Mouse (Mus musculus) midbrain, embryonic 15.5 days (tissue): ENCODE measurements around the gene Atp5s. TPM values are rescaled to one million over a fixed set of nuclear protein-coding genes. Genes with fewer than 3 reads are reported as not detected.
A peak's percentile ranks its signal among the peaks of the same experiment; 100 is the strongest.

Source experiments
- ATAC-seq: fragments of 200-750 bp; cut with Nextera tagmentation; replicated peaks from 2 replicates; pipeline ENCODE4 v1.8.0; 2017; ENCODE audit warnings: moderate TSS enrichment
- H3K27ac ChIP-seq: fragments of 300-500 bp; sonication (generic); 2 replicates; pipeline ENCODE4 v1.5.1; 2015; ENCODE audit warnings: mild to moderate bottlenecking, inconsistent platforms
- H3K27me3 ChIP-seq: fragments of 300-500 bp; sonication (generic); replicated peaks from 2 replicates; pipeline ENCODE4 v1.6.1; 2015; ENCODE audit warnings: inconsistent platforms
- H3K36me3 ChIP-seq: fragments of 300-500 bp; sonication (generic); replicated peaks from 2 replicates; pipeline ENCODE4 v1.6.1; 2015; ENCODE audit warnings: inconsistent platforms
- H3K4me1 ChIP-seq: fragments of 300-500 bp; sonication (generic); 2 replicates; pipeline ENCODE4 v1.6.1; 2015; ENCODE audit warnings: inconsistent platforms
- H3K4me2 ChIP-seq: fragments of 300-500 bp; sonication (generic); 2 replicates; pipeline ENCODE4 v1.6.1; 2015; ENCODE audit warnings: inconsistent platforms, mild to moderate bottlenecking, moderate library complexity
- H3K4me3 ChIP-seq: fragments of 300-500 bp; sonication (generic); 2 replicates; pipeline ENCODE4 v1.5.1; 2015; ENCODE audit warnings: mild to moderate bottlenecking, inconsistent platforms
- H3K9ac ChIP-seq: fragments of 300-500 bp; sonication (generic); 2 replicates; pipeline ENCODE4 v1.6.1; 2015; ENCODE audit warnings: mild to moderate bottlenecking, inconsistent platforms
- H3K9me3 ChIP-seq: fragments of 300-500 bp; sonication (generic); 2 replicates; pipeline ENCODE4 v1.6.1; 2016; ENCODE audit warnings: inconsistent platforms
- WGBS: fragments of 180-500 bp; shearing (Covaris S2); methylation state at CpG from one replicate; pipeline ENCODE4 v1.1.7; 2015; ENCODE audit warnings: mixed read lengths; 5-methylcytosine and 5-hydroxymethylcytosine counted together
- polyA plus RNA-seq: library from polyadenylated mRNA; unstranded; fragments of >200 nt; fragmentation: Nextera tagmentation; extraction: Ambion mirVana; gene quantifications from 2 replicates; pipeline ENCODE4 v1.2.1, GENCODE M21; 2015

Atp5s gene
- polyA plus RNA-seq, 1 experiment from 2014 or later: 33.3 TPM

GRCm38 (mm10) chr12:69765543-69765942, 40.8 kb downstream of the Atp5s start:
- ATAC-seq: no peak
- Histone ChIP-seq H3K4me3 (no peak overlapping the region), H3K4me2 (no peak overlapping the region), H3K9ac (no peak overlapping the region), H3K36me3 (no peaks in the 10 kb centered on the region), H3K27me3 (no peaks in the 10 kb centered on the region), H3K27ac (no peak overlapping the region), H3K4me1 (peaks cover 10% of the 10 kb centered on the region), H3K9me3 (no peaks in the 10 kb centered on the region)
- 58% methylated on average over 9 of the region's 9 CpGs for WGBS

- no peaks in the 10 kb centered on the region for H3K36me3 ChIP-seq
- no peak for ATAC-seq
These were observed 41.6 kb downstream of the Atp5s start for GRCm38 (mm10) chr12:69766185-69766904.

GRCm38 (mm10) chr12:69767476-69768258, 42.9 kb downstream of the Atp5s start:
- ATAC-seq: peak; percentile 56; the same call in 1 of the 2 replicates

More at GRCm38 (mm10) chr12:69766185-69766904, 41.6 kb downstream of the Atp5s start:
- Histone ChIP-seq H3K4me1 (peaks cover 10% of the 10 kb centered on the region), H3K9me3 (no peaks in the 10 kb centered on the region), H3K9ac (no peak overlapping the region), H3K27ac (no peak overlapping the region), H3K27me3 (no peaks in the 10 kb centered on the region), H3K4me3 (no peak overlapping the region), H3K4me2 (no peak overlapping the region)
- WGBS: 86% methylated on average over 10 of the region's 10 CpGs

DNA sequence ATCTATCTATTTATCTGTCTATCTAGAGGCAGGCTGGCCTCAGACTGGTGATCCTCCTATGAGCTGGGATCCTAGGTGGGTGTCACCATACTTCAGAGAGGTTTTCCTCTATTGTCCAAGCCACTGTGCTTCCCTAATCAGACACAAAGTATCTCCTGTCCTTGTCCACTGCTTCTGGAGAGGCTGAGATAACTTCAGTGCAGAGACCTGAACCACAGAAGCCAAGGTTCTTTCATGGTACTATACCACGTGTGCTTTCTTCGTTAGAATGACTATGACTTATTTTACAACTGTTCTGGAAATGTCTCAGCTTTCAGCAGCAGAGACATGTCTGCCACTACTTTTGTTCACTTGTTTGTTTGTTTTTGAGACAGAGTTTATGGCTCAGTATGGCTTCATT, 44.1 kb downstream of the Atp5s start:
- Histone ChIP-seq H3K27ac (no peak overlapping the region), H3K9me3 (no peaks in the 10 kb centered on the region), H3K4me3 (no peak overlapping the region), H3K4me2 (no peak overlapping the region), H3K27me3 (no peaks in the 10 kb centered on the region), H3K9ac (no peak overlapping the region), H3K36me3 (no peaks in the 10 kb centered on the region), H3K4me1 (peaks cover 10% of the 10 kb centered on the region)
- ATAC-seq: no peak
- 87% methylated on average over 2 of the region's 2 CpGs for WGBS

More at GRCm38 (mm10) chr12:69767476-69768258, 42.9 kb downstream of the Atp5s start:
- peaks cover 10% of the 10 kb centered on the region for H3K4me1 ChIP-seq
- H3K27me3 ChIP-seq: no peaks in the 10 kb centered on the region
- H3K9me3 ChIP-seq: no peaks in the 10 kb centered on the region
- no peak overlapping the region for H3K4me3 ChIP-seq
- WGBS: 32% methylated on average over 9 of the region's 9 CpGs
- H3K27ac ChIP-seq: no peak overlapping the region
- H3K4me2 ChIP-seq: 0 out of 2 replicates have a peak overlapping the region, but pooled peaks have one; percentile 4
- no peak overlapping the region for H3K9ac ChIP-seq
- H3K36me3 ChIP-seq: no peaks in the 10 kb centered on the region

DNA sequence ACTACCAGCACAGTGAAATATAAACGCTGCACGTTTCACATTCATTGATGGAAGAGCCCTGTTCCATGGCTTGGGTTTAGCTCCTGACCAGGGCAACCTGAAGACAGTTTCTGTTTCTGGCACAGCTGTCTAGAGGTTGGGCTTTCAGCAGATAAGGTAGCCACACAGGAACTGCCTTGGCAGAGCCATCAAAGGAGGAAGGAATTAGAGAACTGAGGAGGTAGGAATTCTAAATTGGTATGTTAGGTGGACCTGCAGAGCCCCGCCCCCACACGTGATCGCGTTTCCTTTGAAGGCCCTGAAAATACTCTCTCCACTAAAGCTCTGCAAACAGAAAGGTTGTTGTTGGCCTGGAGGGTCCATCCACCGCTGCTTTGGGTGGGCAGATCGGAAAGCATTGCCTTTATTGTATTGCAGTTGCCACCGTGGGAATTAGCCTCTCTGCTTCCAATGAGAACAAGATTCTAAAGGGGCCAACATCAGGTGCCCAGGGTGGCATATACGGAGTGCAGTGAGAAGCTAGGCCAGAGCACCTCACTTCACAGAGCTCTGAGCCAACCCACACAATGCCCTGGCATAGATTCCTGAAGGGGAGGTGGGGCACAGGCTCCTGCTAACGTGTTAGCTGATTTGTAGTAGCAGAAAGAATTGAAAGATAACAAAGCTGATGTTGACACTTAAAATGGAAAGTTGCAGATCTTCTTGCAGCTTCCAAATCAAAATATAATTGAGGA, 52.0 kb downstream of the Atp5s start:
- H3K4me3 ChIP-seq: no peak overlapping the region
- no peaks in the 10 kb centered on the region for H3K27me3 ChIP-seq
- no peaks in the 10 kb centered on the region for H3K9me3 ChIP-seq
- no peak for ATAC-seq
- no peaks in the 10 kb centered on the region for H3K36me3 ChIP-seq
- no peak overlapping the region for H3K27ac ChIP-seq
- WGBS: 74% methylated on average over 11 of the region's 11 CpGs
- no peak overlapping the region for H3K4me2 ChIP-seq
- H3K9ac ChIP-seq: no peak overlapping the region
- no peaks in the 10 kb centered on the region for H3K4me1 ChIP-seq

- no peak for ATAC-seq
- H3K4me2 ChIP-seq: no peak overlapping the region
- H3K27ac ChIP-seq: no peak overlapping the region
- 89% methylated on average over 6 of the region's 6 CpGs for WGBS
- H3K36me3 ChIP-seq: no peaks in the 10 kb centered on the region
- no peaks in the 10 kb centered on the region for H3K9me3 ChIP-seq
- no peaks in the 10 kb centered on the region for H3K4me1 ChIP-seq
- H3K27me3 ChIP-seq: no peaks in the 10 kb centered on the region
- no peak overlapping the region for H3K4me3 ChIP-seq
- H3K9ac ChIP-seq: no peak overlapping the region
These were observed 52.6 kb downstream of the Atp5s start for GRCm38 (mm10) chr12:69777341-69777730.

DNA sequence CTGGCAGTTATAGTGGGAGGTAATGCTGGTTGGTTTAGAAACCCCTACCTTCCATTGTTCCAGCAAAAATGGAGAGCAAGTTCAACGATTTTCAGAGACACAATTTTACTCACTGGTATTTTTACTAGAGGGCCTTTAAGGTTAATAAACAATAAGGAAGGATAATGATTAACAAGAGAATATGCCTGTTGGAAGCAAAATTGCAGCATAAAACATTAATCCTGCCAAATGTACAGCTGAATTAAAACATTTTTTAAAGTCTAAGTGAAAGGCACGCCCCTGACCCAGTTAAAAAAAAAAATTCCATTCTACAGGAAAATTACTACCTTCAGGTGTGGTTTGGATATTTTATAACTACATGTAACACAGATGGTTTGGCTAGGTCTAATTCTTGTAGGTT, 53.2 kb downstream of the Atp5s start:
- 85% methylated on average over 2 of the region's 2 CpGs for WGBS
- Histone ChIP-seq H3K4me1 (no peaks in the 10 kb centered on the region), H3K27ac (no peak overlapping the region), H3K9ac (no peak overlapping the region), H3K27me3 (no peaks in the 10 kb centered on the region), H3K9me3 (no peaks in the 10 kb centered on the region), H3K4me2 (no peak overlapping the region), H3K4me3 (no peak overlapping the region), H3K36me3 (no peaks in the 10 kb centered on the region)
- ATAC-seq: no peak

DNA sequence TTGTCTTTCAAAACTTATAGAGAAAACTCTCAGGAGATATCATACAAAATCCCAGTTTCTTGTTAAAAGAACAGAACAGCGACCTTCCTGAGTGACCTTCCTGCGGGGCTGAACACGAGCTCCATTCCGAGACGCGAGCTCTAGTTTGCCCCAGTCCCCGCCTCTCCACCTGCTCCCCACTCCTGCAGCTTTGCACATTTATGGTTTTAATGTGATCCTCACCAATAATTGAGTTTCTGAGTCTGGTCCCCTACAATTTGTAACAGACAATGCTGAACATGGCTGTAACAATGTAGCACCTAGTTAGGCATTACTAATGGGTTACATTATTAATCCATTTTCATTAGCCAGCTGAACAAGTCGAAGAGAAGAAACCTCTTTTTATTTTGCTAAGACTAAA, 56.7 kb downstream of the Atp5s start:
- Histone ChIP-seq H3K9ac (no peak overlapping the region), H3K27me3 (no peaks in the 10 kb centered on the region), H3K4me1 (no peaks in the 10 kb centered on the region), H3K4me2 (no peak overlapping the region), H3K27ac (no peak overlapping the region), H3K9me3 (no peaks in the 10 kb centered on the region), H3K4me3 (no peak overlapping the region), H3K36me3 (no peaks in the 10 kb centered on the region)
- ATAC-seq: no peak
- 72% methylated on average over 8 of the region's 8 CpGs for WGBS

DNA sequence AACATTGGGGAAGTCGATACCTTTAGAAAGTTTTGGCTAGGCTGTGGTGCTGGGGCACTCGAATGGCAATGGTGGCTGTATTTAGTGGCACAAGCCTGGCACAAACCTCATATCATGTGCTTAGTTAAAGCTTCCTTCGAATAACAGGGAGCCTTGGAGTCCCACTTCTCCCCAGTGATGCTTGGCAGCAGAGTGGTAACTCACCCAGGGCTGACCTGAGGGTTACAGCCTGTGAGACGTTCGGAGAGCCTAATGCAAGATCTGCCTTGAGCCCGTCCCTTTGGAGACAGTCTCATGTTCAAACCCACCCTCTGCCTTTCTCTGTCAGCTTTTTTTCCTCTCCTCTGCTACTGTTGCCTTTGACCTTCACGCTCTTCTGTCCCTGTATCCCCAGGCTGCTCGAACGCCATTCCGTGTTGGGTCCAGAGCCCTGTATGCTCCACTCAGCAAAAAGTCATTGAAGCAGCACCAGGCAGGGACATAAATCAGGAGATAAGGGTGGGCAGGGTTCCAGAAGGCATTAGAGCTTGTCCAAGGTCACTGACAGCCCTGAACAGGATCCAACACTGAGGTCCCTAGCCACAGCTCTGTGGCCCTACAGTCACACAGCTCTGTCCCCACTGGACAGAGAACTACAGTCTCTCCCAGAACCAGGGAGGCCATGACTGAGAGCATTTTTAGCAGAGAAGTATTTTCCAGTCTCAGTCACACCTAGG, 57.3 kb downstream of the Atp5s start:
- Histone ChIP-seq H3K27me3 (no peaks in the 10 kb centered on the region), H3K9me3 (no peaks in the 10 kb centered on the region), H3K27ac (no peak overlapping the region), H3K9ac (no peak overlapping the region), H3K4me3 (no peak overlapping the region), H3K36me3 (no peaks in the 10 kb centered on the region), H3K4me1 (no peaks in the 10 kb centered on the region), H3K4me2 (no peak overlapping the region)
- no peak for ATAC-seq
- WGBS: 84% methylated on average over 10 of the region's 10 CpGs

- no peaks in the 10 kb centered on the region for H3K27me3 ChIP-seq
- H3K4me2 ChIP-seq: no peak overlapping the region
- no peaks in the 10 kb centered on the region for H3K36me3 ChIP-seq
- WGBS: 64% methylated on average over 6 of the region's 6 CpGs
- H3K9ac ChIP-seq: no peak overlapping the region
- no peaks in the 10 kb centered on the region for H3K9me3 ChIP-seq
- no peak overlapping the region for H3K27ac ChIP-seq
- H3K4me1 ChIP-seq: no peaks in the 10 kb centered on the region
- H3K4me3 ChIP-seq: no peak overlapping the region
- no peak for ATAC-seq
These were observed 58.7 kb downstream of the Atp5s start for GRCm38 (mm10) chr12:69783247-69784025.

DNA sequence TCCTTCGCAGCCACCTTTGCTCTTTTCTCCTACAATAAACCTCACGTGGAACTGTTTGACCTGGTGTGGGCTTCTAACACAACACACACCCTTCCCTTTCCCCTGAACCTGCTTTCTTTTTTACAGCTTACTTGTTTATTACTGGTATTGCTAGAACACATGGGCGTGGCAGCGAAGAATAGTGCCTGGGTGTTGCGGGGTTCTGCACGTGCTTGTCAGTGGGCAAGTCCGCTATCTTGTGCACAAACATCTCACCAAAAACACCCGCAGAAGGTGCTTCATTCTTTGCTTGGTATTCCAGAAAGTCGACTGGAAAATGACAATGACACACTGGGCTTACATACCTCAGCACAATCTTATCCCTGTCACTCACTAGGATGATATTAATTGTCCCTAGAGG, 60.7 kb downstream of the Atp5s start:
- Histone ChIP-seq H3K36me3 (no peaks in the 10 kb centered on the region), H3K4me3 (no peak overlapping the region), H3K9ac (no peak overlapping the region), H3K9me3 (no peaks in the 10 kb centered on the region), H3K4me2 (no peak overlapping the region), H3K4me1 (peaks cover 7% of the 10 kb centered on the region), H3K27me3 (no peaks in the 10 kb centered on the region), H3K27ac (no peak overlapping the region)
- 90% methylated on average over 9 of the region's 9 CpGs for WGBS
- ATAC-seq: no peak
